Mouse (Mus musculus) embryo, embryonic 11.5 days (tissue): Measurements from ENCODE around the gene Gm136.
"Not testable (repeated sequence)": the region's sequence is repeated elsewhere in the genome, so short reads cannot be mapped to it uniquely, and the experiment has no call there.

Source experiments
- DNase-seq: peaks from one replicate; pipeline ENCODE4 v3.0.0-alpha.2; 2012; ENCODE audit warnings: low read depth, low spot score

The Gm136 gene

GRCm38 (mm10) chr4:34756163-34756562, at the start of gene Gm136:
TSS of gene Gm136 (minus strand) at chr4:34756263.
- no peak for DNase-seq

- no peak for DNase-seq
These were observed 45.3 kb upstream of the Gm136 start for GRCm38 (mm10) chr4:34801166-34802034.

- no peak for DNase-seq
These were observed 41.9 kb upstream of the Gm136 start for GRCm38 (mm10) chr4:34798005-34798404.

GRCm38 (mm10) chr4:34797294-34797983, 41.4 kb upstream of the Gm136 start:
- no peak for DNase-seq

GRCm38 (mm10) chr4:34796294-34796693, 40.2 kb upstream of the Gm136 start:
- DNase-seq, result no peak

GRCm38 (mm10) chr4:34786476-34786875, 30.4 kb upstream of the Gm136 start:
- DNase-seq, result no peak

- DNase-seq, result no peak
These were observed 29.6 kb upstream of the Gm136 start for GRCm38 (mm10) chr4:34785646-34786045.

GRCm38 (mm10) chr4:34784865-34785264, 28.8 kb upstream of the Gm136 start:
- DNase-seq, result no peak

- DNase-seq, result no peak
These were observed 26.7 kb upstream of the Gm136 start for GRCm38 (mm10) chr4:34782730-34783129.

GRCm38 (mm10) chr4:34777677-34778527, 21.8 kb upstream of the Gm136 start, which contains the start of gene Smim8:
TSS of gene Smim8 (minus strand) at chr4:34778423.
- DNase-seq, result peak; percentile 87

- DNase-seq, result peak; percentile 35
These were observed 15.7 kb upstream of the Gm136 start for GRCm38 (mm10) chr4:34771652-34772371.

GRCm38 (mm10) chr4:34749236-34749635, 6.8 kb downstream of the Gm136 start:
- DNase-seq, result no peak

GRCm38 (mm10) chr4:34734461-34734860, 21.6 kb downstream of the Gm136 start:
- DNase-seq, result no peak

- not testable (repeated sequence) for DNase-seq
These were observed 22.6 kb downstream of the Gm136 start for GRCm38 (mm10) chr4:34733415-34733814.

- DNase-seq, result peak; percentile 64
These were observed 26.2 kb downstream of the Gm136 start, which contains the start of gene Cfap206 for GRCm38 (mm10) chr4:34729851-34730341. TSS of gene Cfap206 (minus strand) at chr4:34730206.

- DNase-seq, result not testable (repeated sequence)
These were observed 30.4 kb downstream of the Gm136 start for GRCm38 (mm10) chr4:34725710-34726109.

- no peak for DNase-seq
These were observed 31.8 kb downstream of the Gm136 start for GRCm38 (mm10) chr4:34724306-34724705.

- DNase-seq, result no peak
These were observed 32.9 kb downstream of the Gm136 start for GRCm38 (mm10) chr4:34723186-34723585.

GRCm38 (mm10) chr4:34720127-34720895, 35.8 kb downstream of the Gm136 start:
- no peak for DNase-seq

- no peak for DNase-seq
These were observed 36.6 kb downstream of the Gm136 start for GRCm38 (mm10) chr4:34719421-34719820.
